Mouse (Mus musculus): ENCODE results near the gene Cd34.
A peak's percentile ranks its signal among the peaks of the same experiment; 100 is the strongest.

Gene Cd34

DNA sequence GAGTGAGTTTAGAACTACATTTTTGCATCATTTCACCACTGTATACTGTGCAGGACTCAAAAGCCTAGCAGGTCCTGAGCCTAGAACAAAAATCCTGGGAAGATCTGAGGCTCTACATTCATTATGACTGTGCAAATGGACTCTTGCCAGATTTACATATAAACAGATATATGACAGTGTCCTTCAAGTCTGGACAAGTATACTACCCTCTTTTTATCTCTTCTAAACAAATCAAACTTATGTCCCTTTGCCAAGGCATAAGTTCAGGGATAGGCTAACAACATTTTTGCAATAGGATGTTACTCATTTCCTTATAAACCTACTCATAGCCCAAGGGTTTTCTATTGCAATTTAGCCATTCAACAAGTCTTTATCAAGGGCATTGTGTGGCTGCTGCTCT lies 24.1 kb downstream of the Cd34 start:
- DNase-seq (ENCODE audit: low read depth, low spot score), result no peak

DNA sequence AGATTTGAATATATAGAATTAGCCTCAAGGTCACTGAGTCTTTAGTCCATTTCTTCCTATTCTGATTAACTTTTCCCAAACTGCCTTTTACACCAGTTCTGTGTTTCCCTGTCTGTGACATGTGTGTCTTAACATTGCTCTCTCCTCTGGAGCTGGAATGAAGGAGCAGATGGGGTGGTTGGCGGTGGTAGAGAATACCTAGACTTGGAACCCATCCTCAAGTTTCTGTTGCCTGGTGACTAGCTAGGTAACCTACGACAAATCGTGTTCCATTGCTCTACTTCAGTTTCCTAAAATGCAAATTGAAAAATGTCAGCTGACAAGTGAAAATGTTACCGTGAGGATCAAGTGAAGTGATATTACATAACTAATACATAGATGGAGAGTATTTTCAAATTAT lies 33.4 kb downstream of the Cd34 start:
- no peak for DNase-seq (ENCODE audit: low read depth, low spot score)

- peak; percentile 90 for DNase-seq (ENCODE audit: low read depth, low spot score)
Measured at GRCm38 (mm10) chr1:194976164-194976516, 37.5 kb downstream of the Cd34 start.

GRCm38 (mm10) chr1:194976517-194977370 lies 38.1 kb downstream of the Cd34 start:
- peak; percentile 61 for DNase-seq (ENCODE audit: low read depth, low spot score)

DNA sequence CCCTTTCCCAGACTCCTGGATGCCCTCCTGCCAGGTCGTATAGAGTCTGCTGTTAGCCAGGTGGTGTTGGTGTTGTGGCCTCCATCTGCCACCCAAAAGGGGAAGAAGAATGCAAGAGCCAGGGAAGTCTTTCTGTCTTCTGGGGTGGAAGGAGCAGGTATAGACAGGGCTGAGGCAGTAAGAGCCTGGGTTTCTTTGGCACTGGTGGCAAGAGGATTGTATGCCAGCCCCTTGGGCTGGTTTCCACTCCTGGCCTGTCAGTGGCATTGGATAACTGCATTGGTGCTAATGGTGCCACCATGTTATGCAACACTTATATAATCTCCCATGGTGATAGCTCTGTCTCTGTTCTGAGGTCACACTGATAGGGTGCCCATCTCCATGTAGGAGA lies 38.7 kb downstream of the Cd34 start:
- DNase-seq (ENCODE audit: low read depth, low spot score), result no peak

DNA sequence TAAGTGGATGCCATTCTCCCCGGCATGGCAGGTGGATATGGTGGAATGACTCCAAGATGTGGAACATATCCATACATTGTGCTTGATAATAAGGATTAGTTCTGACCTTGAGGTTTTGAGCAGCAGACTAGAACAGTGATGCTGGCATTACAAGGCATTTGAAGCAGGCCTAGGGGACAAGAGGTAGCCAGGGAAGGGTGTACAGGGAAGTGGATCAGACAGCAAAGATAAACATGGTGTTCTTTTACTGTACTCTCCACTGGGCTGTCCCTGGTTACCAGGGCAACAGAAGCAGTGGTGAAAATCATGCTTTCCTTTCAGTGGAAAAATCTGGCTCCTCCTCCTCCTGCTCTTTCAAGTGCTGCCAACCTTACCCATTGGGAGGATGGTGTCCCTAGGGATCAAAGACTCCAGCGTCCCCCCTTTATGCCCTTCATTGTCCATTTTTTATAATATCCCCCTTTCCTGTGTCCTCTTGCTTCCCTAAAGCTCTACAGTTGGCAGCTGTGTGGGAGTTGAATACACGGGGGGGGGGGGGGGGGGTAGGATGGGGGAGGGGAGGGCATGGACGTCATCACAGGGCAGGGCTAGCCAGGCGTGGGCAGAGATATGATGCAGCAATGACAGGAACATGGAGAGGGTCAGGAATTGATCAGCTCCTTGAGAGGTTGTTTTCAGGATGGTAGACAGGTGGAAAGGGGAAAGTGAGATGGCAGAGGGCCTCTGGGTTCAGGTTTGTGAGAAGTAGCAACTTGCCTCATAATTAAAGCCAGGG lies 39.5 kb downstream of the Cd34 start:
- peak; percentile 44 for DNase-seq (ENCODE audit: low read depth, low spot score)

DNA sequence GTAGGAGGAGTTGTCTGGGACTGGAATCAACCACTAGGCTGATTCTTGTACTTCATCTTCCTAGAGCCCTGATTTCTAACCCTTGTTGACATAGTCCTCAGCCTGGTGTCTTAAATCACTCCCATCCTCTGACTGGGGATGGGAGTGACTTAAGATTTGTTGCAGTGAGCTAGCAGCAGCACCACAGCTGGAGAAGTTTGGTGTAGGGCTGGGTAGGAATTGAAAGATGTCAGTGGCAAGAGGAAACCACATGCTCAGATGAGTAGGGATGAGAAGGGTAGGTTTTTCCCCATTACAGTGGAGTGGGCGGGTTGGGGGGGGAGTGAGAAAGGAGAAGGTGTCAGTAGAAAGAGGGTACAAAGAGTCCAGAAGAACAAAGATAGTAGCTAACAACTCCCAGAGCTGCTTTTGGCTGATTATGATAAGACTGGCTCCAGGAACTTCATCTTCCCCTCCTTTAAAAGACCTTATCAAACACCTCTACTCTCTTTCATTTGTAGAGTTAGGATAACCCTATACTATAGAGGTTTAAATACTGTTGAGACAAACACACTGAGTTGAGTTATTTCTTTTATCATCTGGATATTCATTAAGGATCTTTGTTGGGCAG lies 42.3 kb downstream of the Cd34 start:
- peak; percentile 6 for DNase-seq (ENCODE audit: low read depth, low spot score)

- no peak for DNase-seq (ENCODE audit: low read depth, low spot score)
Measured at GRCm38 (mm10) chr1:194982931-194983690, 44.5 kb downstream of the Cd34 start.

DNA sequence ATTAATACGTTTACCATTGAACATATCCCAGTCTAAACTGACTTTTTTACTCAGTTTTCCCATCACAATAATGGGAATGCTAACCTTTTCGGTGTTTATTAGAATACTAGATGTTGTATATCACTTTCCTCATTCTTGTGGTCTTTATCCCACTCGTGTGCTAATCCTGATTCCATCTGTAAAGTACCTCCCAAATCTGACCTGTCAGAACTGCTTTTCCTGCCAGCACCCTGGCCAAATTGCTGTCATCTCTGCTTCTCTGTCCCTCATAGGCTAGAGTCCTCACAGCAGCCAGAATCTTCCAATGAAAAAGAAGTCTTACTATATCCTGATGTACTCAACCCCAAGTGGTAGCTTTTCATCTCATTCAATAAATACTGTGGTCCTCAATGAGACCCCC lies 46.3 kb downstream of the Cd34 start:
- no peak for DNase-seq (ENCODE audit: low read depth, low spot score)

DNA sequence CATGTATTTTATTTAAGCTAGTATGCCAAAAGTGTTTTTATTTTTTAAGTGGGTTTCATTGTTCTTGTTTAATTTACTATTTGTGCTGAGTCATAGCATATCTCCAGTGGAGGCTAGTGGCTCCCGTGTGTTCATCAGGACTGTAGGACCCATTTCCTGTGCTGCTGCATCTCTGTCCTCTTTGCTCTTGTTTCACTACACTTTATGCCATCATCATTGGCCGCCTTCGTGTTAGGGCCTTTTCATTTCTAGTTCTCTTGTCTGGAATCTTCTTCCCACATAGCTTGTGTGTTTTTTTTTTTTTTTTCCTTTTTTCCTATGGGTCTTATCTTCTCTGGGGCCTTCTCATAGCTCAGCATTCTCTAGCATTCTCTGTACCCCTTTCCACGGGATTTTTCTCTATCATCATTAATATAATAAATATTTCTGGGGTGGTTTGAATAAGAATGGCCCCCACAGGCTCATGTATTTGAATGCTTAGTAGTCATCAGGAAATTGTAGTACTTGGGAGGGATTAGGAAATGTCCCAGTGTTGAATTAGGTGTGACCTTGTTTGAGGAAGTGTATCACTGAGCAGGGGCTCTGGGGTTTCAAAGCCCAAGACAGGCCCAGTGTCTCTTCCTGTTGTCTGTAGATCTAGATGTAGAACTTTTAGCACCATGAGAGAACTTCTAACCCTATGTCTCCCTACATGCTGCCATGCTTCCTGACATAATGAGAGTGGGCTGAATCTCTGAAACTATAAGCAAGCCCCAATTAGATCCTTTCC lies 47.0 kb downstream of the Cd34 start:
- no peak for DNase-seq (ENCODE audit: low read depth, low spot score)

GRCm38 (mm10) chr1:194989024-194989423 lies 50.4 kb downstream of the Cd34 start:
- DNase-seq (ENCODE audit: low read depth, low spot score), result no peak

DNA sequence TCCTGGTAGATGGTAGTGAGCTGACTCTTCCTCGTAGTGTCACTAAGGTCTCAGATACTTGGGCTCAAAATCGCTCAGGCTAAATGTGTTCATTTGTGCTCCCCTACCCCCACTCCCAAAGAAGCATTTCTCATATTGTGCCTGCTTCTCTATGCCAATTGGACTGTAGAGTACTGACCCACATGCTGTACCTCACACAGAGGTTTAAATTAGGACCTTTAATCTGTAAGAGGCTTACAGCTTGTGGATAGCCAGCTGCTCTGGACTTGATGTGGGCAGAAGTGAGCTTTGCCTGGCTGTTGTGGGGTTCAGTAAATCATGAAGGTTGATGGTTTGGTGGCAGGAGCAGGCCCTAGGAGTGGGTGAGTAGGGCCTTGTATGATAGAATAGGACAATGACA lies 52.4 kb downstream of the Cd34 start:
- DNase-seq (ENCODE audit: low read depth, low spot score), result no peak

DNA sequence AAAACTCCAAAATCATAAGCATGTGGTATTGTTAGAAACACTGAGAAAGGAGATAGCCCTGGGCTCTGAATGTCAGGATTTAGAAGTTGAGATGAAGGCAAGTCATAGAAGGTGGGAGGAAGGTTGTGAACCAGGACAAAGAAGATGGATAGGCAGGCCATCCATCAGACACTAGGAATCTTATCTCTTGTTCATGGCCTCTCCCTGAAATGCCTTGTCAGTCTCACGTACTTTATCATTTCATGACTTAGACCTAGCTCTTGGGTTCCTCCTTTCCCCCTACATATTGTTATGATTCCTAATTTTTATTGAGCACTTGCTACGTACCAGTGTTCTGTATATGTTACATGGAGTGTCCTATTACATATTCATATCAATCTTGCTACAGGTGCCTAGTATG lies 53.0 kb downstream of the Cd34 start:
- DNase-seq (ENCODE audit: low read depth, low spot score), result no peak

GRCm38 (mm10) chr1:194992589-194993317 lies 54.1 kb downstream of the Cd34 start:
- no peak for DNase-seq (ENCODE audit: low read depth, low spot score)

- no peak for DNase-seq (ENCODE audit: low read depth, low spot score)
Measured at GRCm38 (mm10) chr1:194993409-194993988, 54.9 kb downstream of the Cd34 start.

- DNase-seq (ENCODE audit: low read depth, low spot score), result no peak
Measured at GRCm38 (mm10) chr1:194994262-194994661, 55.6 kb downstream of the Cd34 start.

DNA sequence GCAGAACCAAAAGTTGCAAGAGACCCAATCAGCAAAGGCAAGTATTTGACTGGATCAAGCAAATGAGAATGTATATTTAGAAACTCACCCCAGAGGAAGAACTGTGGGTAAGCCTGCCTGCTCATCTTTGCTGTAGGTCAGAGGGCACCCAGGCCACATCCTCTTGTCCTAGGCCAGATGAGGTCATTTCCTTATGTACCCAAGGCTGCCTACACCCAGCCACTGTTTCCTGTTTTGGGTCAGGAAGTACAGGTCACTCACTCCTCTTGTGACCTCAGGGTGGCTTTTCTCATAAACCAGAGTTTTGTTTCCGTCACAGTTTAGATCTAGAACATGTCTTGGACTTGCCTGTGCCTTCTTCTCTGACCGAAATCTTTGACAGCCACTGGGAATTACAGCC lies 56.6 kb downstream of the Cd34 start:
- peak; percentile 48 for DNase-seq (ENCODE audit: low read depth, low spot score)

- DNase-seq (ENCODE audit: low read depth, low spot score), result no peak
Measured at GRCm38 (mm10) chr1:194998396-194998795, 59.8 kb downstream of the Cd34 start.

GRCm38 (mm10) chr1:195003328-195003727 lies 64.7 kb downstream of the Cd34 start:
- no peak for DNase-seq (ENCODE audit: low read depth, low spot score)

DNA sequence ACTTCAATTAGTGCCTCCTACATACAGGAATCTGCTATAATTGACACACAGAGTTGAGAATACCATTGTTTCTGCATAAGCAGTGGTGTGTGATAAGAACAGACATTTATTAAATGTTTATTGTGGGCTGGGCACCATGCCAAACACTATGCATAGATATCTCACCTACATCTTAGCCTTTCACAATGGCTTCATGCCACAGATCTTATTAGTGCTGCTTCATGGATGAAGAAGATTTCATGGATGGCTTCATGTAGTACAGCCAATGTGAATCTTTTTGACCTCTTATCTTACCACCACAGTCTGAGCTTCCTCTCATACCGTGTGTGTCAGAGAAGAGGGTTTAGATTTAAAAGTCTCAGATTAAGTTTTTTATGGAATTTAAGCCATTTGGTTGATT lies 65.6 kb downstream of the Cd34 start:
- DNase-seq (ENCODE audit: low read depth, low spot score), result no peak

Data from CD4-positive, CD25-positive, alpha-beta regulatory T cell, adult 2 months (primary cell).